Comparison of ENCODE assay signal across 23 mouse cellular contexts in genomic region chr7:97074974-97075373, GRCm38 (mm10). TPM values are rescaled to one million over a fixed set of nuclear protein-coding genes. Genes with fewer than 3 reads are reported as not detected.
DNase-seq lines count a peak whose midpoint lies in the region; TF ChIP-seq lines count a peak whose summit lies in the region.
"Had no signal": no experiment of that assay in that cellular context is flagged by ENCODE, and none has a peak within 500 bp of the region (broad histone marks: within the 10 kb centered on the region; RNA-seq: fewer than 3 reads in every experiment).

No protein-coding gene starts in this region.

- H3K4me3 ChIP-seq in gastrocnemius, adult 2 months, result no peak overlapping the region
- H3K4me3 ChIP-seq: heart, embryonic 12.5 days; hindbrain, embryonic 10.5 days; left cerebral cortex, adult 2 months; limb, embryonic 15.5 days; lung, embryonic 15.5 days; neural tube, embryonic 12.5 days had no signal

- no peak for TF ChIP-seq CTCF in gastrocnemius, adult 2 months (IDR thresholded peaks at IDR 0.05)

- intact Hi-C loops in gastrocnemius, adult 2 months (cut with DNase I), result no loop called here

- no peak for DNase-seq in gastrocnemius, adult 2 months
- no peak for DNase-seq in gastrocnemius, adult 8-10 months (ENCODE audit: low spot score in 2 of 2)
- peak; percentile 34 for DNase-seq in lung, postnatal 36 days
- no peak for DNase-seq in lung, adult 18-20 months
- peak; percentile 31 for DNase-seq in fat pad, adult 2 months (ENCODE audit: extremely low read depth, low read depth, low spot score)
- no peak for DNase-seq in left cerebral cortex, adult 9 months (ENCODE audit: low spot score in 2 of 2)
- no peak for DNase-seq in cerebellum, adult 9-10 months
- DNase-seq: adrenal gland, adult 8-10 months; cerebellum, adult 8-10 months; forebrain, postnatal 0 days; gastrocnemius, postnatal 36 days; heart, postnatal 10 days; left cerebral cortex, postnatal 4 days; midbrain, embryonic 14.5 days had no signal

- peak overlapping the region; percentile 31; the same call in 1 of the 2 replicates for H3K27ac ChIP-seq in gastrocnemius, adult 2 months
- H3K27ac ChIP-seq: hindbrain, embryonic 10.5 days; hindbrain, postnatal 0 days; left cerebral cortex, adult 2 months; limb, embryonic 15.5 days; liver, embryonic 14.5 days; lung, embryonic 15.5 days; neural tube, embryonic 12.5 days; stomach, postnatal 0 days had no signal

RNA-seq across cellular contexts. Expression of gene Gab2, which starts 6.4 kb away (rescaled TPM):
- total RNA-seq in gastrocnemius, adult 2 months (2021), result 1 to 10 TPM; 6.1 to 6.3 TPM
- total RNA-seq in gastrocnemius, adult 8-10 months (2022), result 1 to 10 TPM; 3.6 to 7.0 (median 5.3) TPM

Comparison
In these comparisons a context has a peak if more than half of its experiments do, and no peak if none do; other contexts are left out.
1. DNase-seq: peak in lung, postnatal 36 days (single experiment) and fat pad, adult 2 months (single experiment); none in gastrocnemius, adult 2 months (single experiment), gastrocnemius, adult 8-10 months (0 of 2), lung, adult 18-20 months (0 of 2), left cerebral cortex, adult 9 months (0 of 2) and cerebellum, adult 9-10 months (single experiment).